Comparison of ENCODE assay signal across 13 mouse cellular contexts in genomic region chr7:18210938-18211337, GRCm38 (mm10). TPM values are rescaled to one million over a fixed set of nuclear protein-coding genes. Genes with fewer than 3 reads are reported as not detected.
DNase-seq lines count a peak whose midpoint lies in the region.
"Had no signal": no experiment of that assay in that cellular context is flagged by ENCODE, and none has a peak within 500 bp of the region (broad histone marks: within the 10 kb centered on the region; RNA-seq: fewer than 3 reads in every experiment).

No protein-coding gene starts in this region.

- DNase-seq in adrenal gland, adult 2 months, result peak; percentile 5
- DNase-seq in adrenal gland, postnatal 14 days, result no peak
- peak; percentile 3 for DNase-seq in left cerebral cortex, postnatal 14 days (ENCODE audit: low spot score in 2 of 2)
- no peak for DNase-seq in left cerebral cortex, postnatal 36 days (ENCODE audit: low spot score in 2 of 2)
- peak; percentile 14 for DNase-seq in cerebellum, adult 8-10 months
- peak; percentile 10 for DNase-seq in layer of hippocampus, adult 9-10 months (ENCODE audit: low spot score)
- no peak for DNase-seq in thymus, postnatal 4 days
- DNase-seq in spleen, postnatal 4 days (ENCODE audit: low spot score in 2 of 2), result no peak
- DNase-seq: thymus, postnatal 25 days had no signal

- intact Hi-C loops in left cerebral cortex, postnatal 14 days (cut with DNase I), result no loop called here
- intact Hi-C loops in left cerebral cortex, postnatal 36 days (cut with DNase I), result loop anchor here (5.0 kb wide), 1 partner anchor 661 kb away; the partner anchor contains the start of gene Pglyrp1

RNA-seq across cellular contexts. Expression of gene Mill1, which starts 34.2 kb away (rescaled TPM):
- not detected for total RNA-seq in adrenal gland, adult 2 months (2021)
- not detected in 2 replicates for polyA plus RNA-seq in adrenal gland, adult 2 months (2012; rRNA removed)
- total RNA-seq in adrenal gland, postnatal 14 days (2021), result not detected in 2 replicates
- total RNA-seq in left cerebral cortex, postnatal 14 days (2021), result not detected
- total RNA-seq in left cerebral cortex, postnatal 36 days (2021), result not detected
- polyA plus RNA-seq: C2C12; heart, embryonic 14.5 days; limb, embryonic 12.5 days; neural tube, embryonic 14.5 days had no signal

RNA-seq across cellular contexts. Expression of gene Igfl3, which starts 34.6 kb away (rescaled TPM):
- not detected for total RNA-seq in adrenal gland, adult 2 months (2021)
- polyA plus RNA-seq in adrenal gland, adult 2 months (2012; rRNA removed), result not detected in 2 replicates
- not detected in 2 replicates for total RNA-seq in adrenal gland, postnatal 14 days (2021)
- total RNA-seq in left cerebral cortex, postnatal 14 days (2021), result not detected
- not detected for total RNA-seq in left cerebral cortex, postnatal 36 days (2021)
- polyA plus RNA-seq: C2C12; heart, embryonic 14.5 days; limb, embryonic 12.5 days; neural tube, embryonic 14.5 days had no signal

Comparison
In these comparisons a context has a peak if more than half of its experiments do, and no peak if none do; other contexts are left out.
1. DNase-seq: peak in adrenal gland, adult 2 months (single experiment), left cerebral cortex, postnatal 14 days (2 of 2), cerebellum, adult 8-10 months (single experiment) and layer of hippocampus, adult 9-10 months (single experiment); none in adrenal gland, postnatal 14 days (single experiment), left cerebral cortex, postnatal 36 days (0 of 2), thymus, postnatal 4 days (single experiment) and spleen, postnatal 4 days (0 of 2).